Mouse (Mus musculus) midbrain, embryonic 11.5 days (tissue): ENCODE measurements at regions not wholly inside any gene's neighbourhood (a gene's known extent, or its start where the extent isn't known, plus 50 kb on each side); places are given as distances from the start of the nearest gene placed in this dataset.
"Not testable (repeated sequence)": the region's sequence is repeated elsewhere in the genome, so short reads cannot be mapped to it uniquely, and the experiment has no call there.

ENCODE experiments used
- ATAC-seq: fragments of 200-750 bp; cut with Nextera tagmentation; 2 replicates; pipeline ENCODE4 v1.8.0; 2017; ENCODE audit warnings: moderate TSS enrichment, moderate library complexity; ENCODE audit not compliant: low FRiP score
- DNase-seq: peaks from one replicate; pipeline ENCODE4 v3.0.0; 2015; ENCODE audit warnings: low spot score; ENCODE audit errors: missing footprints
- H3K27ac ChIP-seq: fragments of 300-500 bp; sonication (generic); 2 replicates; pipeline ENCODE4 v1.5.1; 2014; ENCODE audit warnings: low read depth, low read length
- H3K27me3 ChIP-seq: fragments of 300-500 bp; sonication (generic); 2 replicates; pipeline ENCODE4 v1.6.1; 2014; ENCODE audit warnings: mild to moderate bottlenecking, low read length, moderate library complexity, mixed read lengths; ENCODE audit not compliant: control insufficient read depth, insufficient read depth
- H3K36me3 ChIP-seq: fragments of 300-500 bp; sonication (generic); 2 replicates; pipeline ENCODE4 v1.6.1; 2014; ENCODE audit warnings: mild to moderate bottlenecking, low read length, moderate library complexity, mixed read lengths; ENCODE audit not compliant: control insufficient read depth, insufficient read depth
- H3K4me1 ChIP-seq: fragments of 300-500 bp; sonication (generic); 2 replicates; pipeline ENCODE4 v1.6.1; 2014; ENCODE audit warnings: low read length; ENCODE audit not compliant: control insufficient read depth, insufficient read depth
- H3K4me2 ChIP-seq: fragments of 300-500 bp; sonication (generic); 2 replicates; pipeline ENCODE4 v1.6.1; 2014; ENCODE audit warnings: mild to moderate bottlenecking, moderate library complexity
- H3K4me3 ChIP-seq: fragments of 300-500 bp; sonication (generic); 2 replicates; pipeline ENCODE4 v1.5.1; 2014; ENCODE audit warnings: low read depth, low read length
- H3K9ac ChIP-seq: fragments of 300-500 bp; sonication (generic); 2 replicates; pipeline ENCODE4 v1.6.1; 2014; ENCODE audit warnings: low read length
- H3K9me3 ChIP-seq: fragments of 300-500 bp; sonication (generic); 2 replicates; pipeline ENCODE4 v1.6.1; 2016; ENCODE audit warnings: low read length; ENCODE audit not compliant: control insufficient read depth
- WGBS: fragments of 180-500 bp; shearing (Covaris S2); extraction: QIAGEN DNeasy Blood & Tissue Kit; methylation state at CpG from one replicate; pipeline ENCODE4 v1.1.7; 2014; 5-methylcytosine and 5-hydroxymethylcytosine counted together

- 72% methylated on average over 1 of the region's 1 CpGs for WGBS
- H3K9ac ChIP-seq: no peak overlapping the region
- H3K27me3 ChIP-seq: no peaks in the 10 kb centered on the region
- ATAC-seq (no peak), DNase-seq (no peak)
- H3K9me3 ChIP-seq: no peaks in the 10 kb centered on the region
- H3K4me2 ChIP-seq: no peak overlapping the region
- H3K4me3 ChIP-seq: no peak overlapping the region
- no peaks in the 10 kb centered on the region for H3K36me3 ChIP-seq
- H3K27ac ChIP-seq: no peak overlapping the region
- peaks cover 3% of the 10 kb centered on the region; the same call in 1 of the 2 replicates for H3K4me1 ChIP-seq
Observed at GRCm38 (mm10) chr12:15604630-15605029, 212.1 kb downstream of the Trib2 start.

GRCm38 (mm10) chr12:15603885-15604284 is 212.8 kb downstream of the Trib2 start:
- Histone ChIP-seq H3K4me3 (no peak overlapping the region), H3K9ac (no peak overlapping the region), H3K4me1 (peaks cover 3% of the 10 kb centered on the region; the same call in 1 of the 2 replicates), H3K27ac (no peak overlapping the region), H3K9me3 (no peaks in the 10 kb centered on the region), H3K4me2 (no peak overlapping the region), H3K36me3 (no peaks in the 10 kb centered on the region), H3K27me3 (no peaks in the 10 kb centered on the region)
- ATAC-seq: no peak
- 59% methylated on average over 5 of the region's 5 CpGs for WGBS
- DNase-seq: peak; percentile 77

- no peak; the same call in 1 of the 2 replicates for ATAC-seq
- WGBS: 42% methylated on average over 5 of the region's 5 CpGs
- peak; percentile 89 for DNase-seq
Observed at GRCm38 (mm10) chr12:15603319-15603718, 213.4 kb downstream of the Trib2 start.

GRCm38 (mm10) chr12:15594704-15595103 is 222.0 kb downstream of the Trib2 start:
- Histone ChIP-seq H3K27me3 (no peaks in the 10 kb centered on the region), H3K9me3 (no peaks in the 10 kb centered on the region), H3K4me1 (no peaks in the 10 kb centered on the region), H3K9ac (no peak overlapping the region), H3K4me2 (no peak overlapping the region), H3K36me3 (no peaks in the 10 kb centered on the region), H3K4me3 (no peak overlapping the region), H3K27ac (no peak overlapping the region)
- ATAC-seq: no peak
- WGBS: 73% methylated on average over 2 of the region's 2 CpGs
- no peak for DNase-seq

More at GRCm38 (mm10) chr12:15603319-15603718, 213.4 kb downstream of the Trib2 start:
- no peak overlapping the region for H3K4me3 ChIP-seq
- H3K4me2 ChIP-seq: no peak overlapping the region
- no peaks in the 10 kb centered on the region for H3K36me3 ChIP-seq
- H3K27ac ChIP-seq: no peak overlapping the region
- H3K9me3 ChIP-seq: no peaks in the 10 kb centered on the region
- H3K4me1 ChIP-seq: peaks cover 3% of the 10 kb centered on the region; the same call in 1 of the 2 replicates
- no peak overlapping the region for H3K9ac ChIP-seq
- H3K27me3 ChIP-seq: no peaks in the 10 kb centered on the region

GRCm38 (mm10) chr12:15587864-15588263 is 228.9 kb downstream of the Trib2 start:
- not testable (repeated sequence) for H3K9me3 ChIP-seq, H3K4me1 ChIP-seq, H3K36me3 ChIP-seq, H3K9ac ChIP-seq, H3K4me3 ChIP-seq, H3K27ac ChIP-seq, H3K27me3 ChIP-seq, H3K4me2 ChIP-seq, ATAC-seq
- peak; percentile 53 for DNase-seq
- 94% methylated on average over 2 of the region's 2 CpGs for WGBS

GRCm38 (mm10) chr12:15586706-15587442 is 229.8 kb downstream of the Trib2 start:
- Histone ChIP-seq H3K4me2 (no peak overlapping the region), H3K9me3 (no peaks in the 10 kb centered on the region), H3K27ac (no peak overlapping the region), H3K36me3 (no peaks in the 10 kb centered on the region), H3K27me3 (no peaks in the 10 kb centered on the region), H3K4me3 (no peak overlapping the region), H3K4me1 (no peaks in the 10 kb centered on the region), H3K9ac (no peak overlapping the region)
- WGBS: 90% methylated on average over 4 of the region's 4 CpGs
- no peak for ATAC-seq
- peak; percentile 60 for DNase-seq

- 94% methylated on average over 1 of the region's 1 CpGs for WGBS
- H3K27me3 ChIP-seq: no peaks in the 10 kb centered on the region
Observed at GRCm38 (mm10) chr12:15585845-15586244, 230.9 kb downstream of the Trib2 start.

GRCm38 (mm10) chr12:15584721-15585120 is 232.0 kb downstream of the Trib2 start:
- Histone ChIP-seq H3K4me3 (no peak overlapping the region), H3K27me3 (no peaks in the 10 kb centered on the region), H3K9me3 (no peaks in the 10 kb centered on the region), H3K27ac (no peak overlapping the region), H3K36me3 (no peaks in the 10 kb centered on the region), H3K4me2 (no peak overlapping the region), H3K9ac (no peak overlapping the region), H3K4me1 (no peaks in the 10 kb centered on the region)
- 92% methylated on average over 4 of the region's 4 CpGs for WGBS
- ATAC-seq: no peak
- peak; percentile 17 for DNase-seq

More at GRCm38 (mm10) chr12:15585845-15586244, 230.9 kb downstream of the Trib2 start:
- H3K4me2 ChIP-seq: no peak overlapping the region
- H3K4me1 ChIP-seq: no peaks in the 10 kb centered on the region
- ATAC-seq (no peak), DNase-seq (peak; percentile 57)
- H3K9me3 ChIP-seq: no peaks in the 10 kb centered on the region
- H3K4me3 ChIP-seq: no peak overlapping the region
- no peaks in the 10 kb centered on the region for H3K36me3 ChIP-seq
- no peak overlapping the region for H3K27ac ChIP-seq
- H3K9ac ChIP-seq: no peak overlapping the region

GRCm38 (mm10) chr12:15566785-15567109 is 250.0 kb downstream of the Trib2 start:
- H3K4me2 ChIP-seq: no peak overlapping the region

More at GRCm38 (mm10) chr12:15566785-15567109, 250.0 kb downstream of the Trib2 start:
- Histone ChIP-seq H3K4me1 (no peaks in the 10 kb centered on the region), H3K36me3 (no peaks in the 10 kb centered on the region), H3K9me3 (no peaks in the 10 kb centered on the region), H3K27ac (no peak overlapping the region), H3K27me3 (no peaks in the 10 kb centered on the region), H3K9ac (no peak overlapping the region), H3K4me3 (no peak overlapping the region)
- ATAC-seq (no peak), DNase-seq (no peak)
- 47% methylated on average over 4 of the region's 4 CpGs for WGBS
